8 mouse cellular contexts compared by ENCODE assay signal in genomic region chr1:191403074-191403473, GRCm38 (mm10). TPM values are rescaled to one million over a fixed set of nuclear protein-coding genes. Genes with fewer than 3 reads are reported as not detected.
DNase-seq lines count a peak whose midpoint lies in the region; ATAC-seq and TF ChIP-seq lines count a peak whose summit lies in the region.

Ppp2r5a (minus strand) TSS chr1:191403272.

- no peak for TF ChIP-seq POLR2A in lung, adult 2 months (IDR thresholded peaks at IDR 0.05; ENCODE audit: borderline replicate concordance, extremely low read depth, low read depth, low read length)

- H3K27ac ChIP-seq in neural tube, embryonic 12.5 days = no peak within 1 kb of the TSS

- no peak for DNase-seq in lung, adult 2 months
- no peak for DNase-seq in lung, postnatal 10 days
- DNase-seq in adrenal gland, postnatal 36 days = no peak
- no peak for DNase-seq in gastrocnemius, postnatal 25 days
- no peak for DNase-seq in layer of hippocampus, postnatal 14 days (ENCODE audit: low spot score in 2 of 2)
- DNase-seq in cerebellum, postnatal 14 days = no peak
- no peak for DNase-seq in retina, postnatal 1 day

- 60% methylated on average over 5 of the region's 5 CpGs for WGBS in lung, adult 2 months
- 62% methylated on average over 5 of the region's 5 CpGs for WGBS in neural tube, embryonic 12.5 days

- no peaks in the 10 kb centered on the region for H3K9me3 ChIP-seq in neural tube, embryonic 12.5 days

- no peak within 1 kb of the TSS for H3K4me3 ChIP-seq in lung, adult 2 months (replicated peaks; ENCODE audit: extremely low read depth, low read depth, low read length)
- no peak within 1 kb of the TSS for H3K4me3 ChIP-seq in neural tube, embryonic 12.5 days

- no peak within 1 kb of the TSS for H3K9ac ChIP-seq in neural tube, embryonic 12.5 days

- H3K4me2 ChIP-seq in neural tube, embryonic 12.5 days (replicated peaks) = no peak within 1 kb of the TSS

- H3K4me1 ChIP-seq in lung, adult 2 months (ENCODE audit: control insufficient read depth, insufficient read depth, low read length) = no peaks in the 10 kb centered on the region
- H3K4me1 ChIP-seq in neural tube, embryonic 12.5 days = no peaks in the 10 kb centered on the region

- ATAC-seq in neural tube, embryonic 12.5 days (ENCODE audit: low FRiP score, low read depth) = no peak

- no peaks in the 10 kb centered on the region for H3K36me3 ChIP-seq in neural tube, embryonic 12.5 days

- H3K27me3 ChIP-seq in neural tube, embryonic 12.5 days (replicated peaks) = 0 out of 2 replicates have a peak, but pooled peaks cover 2% of the 10 kb centered on the region

- no peak for TF ChIP-seq CTCF in lung, adult 2 months (IDR thresholded peaks at IDR 0.05; ENCODE audit: insufficient read depth, low read length)

RNA-seq across cellular contexts. Expression of gene Ppp2r5a, which starts in this region (rescaled TPM):
- polyA plus RNA-seq in lung, adult 2 months (2012; rRNA removed) = 91.0 and 94.6 TPM in 2 replicates
- total RNA-seq in adrenal gland, postnatal 36 days (2021) = 100 to 1,000 TPM; 192 to 197 TPM
- 10 to 100 TPM; 72.6 to 78.7 TPM for total RNA-seq in gastrocnemius, postnatal 25 days (2021)
- 10 to 100 TPM; 67.1 to 73.0 TPM for total RNA-seq in layer of hippocampus, postnatal 14 days (2021)
- polyA plus RNA-seq in neural tube, embryonic 12.5 days (2016; fragmentation: Nextera tagmentation; extraction: Ambion mirVana) = 16.2 and 16.5 TPM in 2 replicates
